Mouse (Mus musculus): ENCODE results near the gene Stk31. TPM values are rescaled to one million over a fixed set of nuclear protein-coding genes. Genes with fewer than 3 reads are reported as not detected.

The Stk31 gene
- not detected for polyA plus RNA-seq (2014; fragmentation: Illumina TruSeq; extraction: RNeasy Lipid Tissue Mini Kit (QIAGEN cat#74804); ENCODE audit: low read depth, low replicate concordance)

DNA sequence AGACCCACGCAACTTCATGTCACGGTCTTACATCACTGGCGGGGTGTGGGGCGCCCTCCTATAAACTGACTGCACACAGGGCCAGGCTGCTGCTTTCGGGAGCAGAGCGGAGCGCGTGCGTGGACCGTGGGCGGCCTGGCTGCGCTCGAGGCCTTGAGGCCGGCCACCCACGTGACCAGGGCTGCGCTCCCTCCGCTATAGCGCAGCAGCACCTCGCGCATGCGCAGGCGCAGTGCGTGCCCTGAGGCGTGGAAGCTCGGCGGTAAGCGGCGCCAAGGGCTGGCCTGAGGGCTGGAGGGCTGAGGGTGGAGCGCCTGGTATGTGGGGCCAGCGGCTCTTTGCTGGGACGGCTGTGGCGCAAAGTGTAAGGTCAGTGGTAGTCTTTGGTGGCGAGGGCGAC is at the start of gene Stk31:
Stk31 (plus strand) TSS at position 289 of the 400 bp plus-strand sequence.

DNA sequence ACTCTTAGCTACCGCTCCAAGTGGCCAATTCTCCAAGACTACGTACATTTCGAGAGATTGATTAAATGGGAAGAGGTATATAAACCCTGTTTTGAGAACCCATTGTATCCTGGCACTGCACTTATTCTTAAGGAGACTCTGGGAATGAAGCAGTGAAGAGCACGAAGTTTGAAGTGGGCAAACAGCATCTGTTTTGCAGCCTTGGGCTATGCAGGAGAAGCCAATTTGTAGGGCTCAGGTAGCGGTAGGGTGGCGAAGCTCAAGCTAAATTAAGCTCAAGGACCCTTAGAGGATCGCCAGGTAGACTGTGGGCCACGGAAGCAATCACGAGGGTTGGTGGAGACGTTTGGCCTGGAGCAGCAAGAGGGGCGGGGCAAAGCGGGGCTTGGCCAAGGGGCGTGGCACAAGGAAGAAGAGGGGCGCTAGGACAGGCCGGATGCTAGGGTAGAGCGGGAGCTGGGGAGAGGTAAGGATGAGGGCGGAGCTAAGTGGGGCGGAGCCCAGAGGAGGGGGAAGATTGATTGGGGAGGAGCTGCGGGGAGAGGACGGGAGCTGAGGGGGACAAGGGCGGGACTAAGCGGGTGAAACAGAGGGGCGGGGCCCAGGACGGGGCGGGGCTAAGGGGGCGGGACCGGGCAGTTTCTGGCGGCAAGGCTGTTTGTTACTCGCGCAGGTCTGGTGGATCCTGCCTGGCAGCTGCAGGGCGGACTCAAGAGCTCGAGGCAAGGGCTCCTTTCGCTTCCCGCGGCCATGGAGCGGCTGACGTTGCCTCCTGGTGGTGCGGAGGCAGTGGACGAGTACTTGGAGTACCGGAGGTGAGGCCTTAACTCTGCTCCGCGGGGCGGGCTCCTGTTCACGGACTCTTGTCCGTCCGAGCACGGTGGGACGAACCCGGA is 28.0 kb upstream of the Stk31 start, which contains the start of gene Fam221a:
Fam221a (plus strand) TSS at position 581 of the 896 bp plus-strand sequence.

Other genes starting within 250 kb of the Stk31 start
- gene Igf2bp3, start 180.6 kb upstream of the Stk31 start, polyA plus RNA-seq (2014; fragmentation: Illumina TruSeq; extraction: RNeasy Lipid Tissue Mini Kit (QIAGEN cat#74804); ENCODE audit: low read depth, low replicate concordance) = 0.13 TPM
- gene Tra2a, start 131.6 kb upstream of the Stk31 start, polyA plus RNA-seq (2014; fragmentation: Illumina TruSeq; extraction: RNeasy Lipid Tissue Mini Kit (QIAGEN cat#74804); ENCODE audit: low read depth, low replicate concordance) = 267 TPM
- gene Ccdc126, start 76.3 kb upstream of the Stk31 start, polyA plus RNA-seq (2014; fragmentation: Illumina TruSeq; extraction: RNeasy Lipid Tissue Mini Kit (QIAGEN cat#74804); ENCODE audit: low read depth, low replicate concordance) = 8.1 TPM
- 26.0 TPM for gene Fam221a, start 27.9 kb upstream of the Stk31 start, polyA plus RNA-seq (2014; fragmentation: Illumina TruSeq; extraction: RNeasy Lipid Tissue Mini Kit (QIAGEN cat#74804); ENCODE audit: low read depth, low replicate concordance)

Data from sigmoid colon, adult 10 weeks (tissue).